Mouse (Mus musculus) testis, adult 2 months (tissue): ENCODE data around the gene Rims4.
A peak's percentile ranks its signal among the peaks of the same experiment; 100 is the strongest.

Source experiments
- CTCF ChIP-seq: fragments of 200-500 bp; IDR thresholded peaks from 2 replicates; pipeline ENCODE4 v1.5.1; 2012; ENCODE audit warnings: low read depth, mild to moderate bottlenecking, inconsistent platforms, low read length, moderate library complexity; ENCODE audit not compliant: control insufficient read depth, insufficient read depth, insufficient replicate concordance
- POLR2A ChIP-seq: fragments of 200-500 bp; IDR thresholded peaks from 2 replicates; pipeline ENCODE4 v1.6.1; 2012; ENCODE audit warnings: low read depth, mild to moderate bottlenecking, inconsistent platforms, low read length, moderate library complexity; ENCODE audit not compliant: control insufficient read depth

DNA sequence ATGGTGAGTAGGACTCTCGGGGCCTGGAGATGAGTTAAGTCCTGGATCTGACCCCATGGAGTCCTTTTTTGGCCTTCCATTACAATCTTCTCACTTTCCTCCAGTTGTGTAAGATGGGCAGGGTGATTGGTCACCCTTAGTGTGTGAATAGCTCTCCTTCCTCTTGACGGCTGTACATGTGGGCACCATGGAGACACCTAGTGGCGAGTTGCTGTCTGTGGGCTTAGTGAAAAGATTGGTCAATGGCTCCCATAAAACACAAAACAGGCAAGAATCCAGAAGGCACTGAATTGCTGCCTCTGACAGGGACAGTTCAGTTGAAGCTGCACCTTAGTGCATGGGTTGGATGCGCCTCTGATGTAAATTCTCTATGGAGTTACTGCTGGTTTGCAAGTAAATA, 33.3 kb upstream of the Rims4 start:
- TF ChIP-seq CTCF (peak; percentile 53; the same call in 1 of the 2 replicates), POLR2A (no peak)
